Mouse (Mus musculus) layer of hippocampus, postnatal 10 days (tissue): ENCODE results near the gene Prrx1. TPM values are rescaled to one million over a fixed set of nuclear protein-coding genes. Genes with fewer than 3 reads are reported as not detected.

Source experiments
- DNase-seq, 2 experiments: peaks; one replicate each; pipeline ENCODE4 v3.0.0; 2021; ENCODE audit warnings: low spot score in 2 of 2
- total RNA-seq, 2 experiments: library from RNA; stranded (reverse); gene quantifications; 2 replicates each; pipeline ENCODE4 v1.2.3; 2021

The Prrx1 gene
- total RNA-seq, 2 experiments from 2014 or later, result 8.1 to 8.8 TPM

DNA sequence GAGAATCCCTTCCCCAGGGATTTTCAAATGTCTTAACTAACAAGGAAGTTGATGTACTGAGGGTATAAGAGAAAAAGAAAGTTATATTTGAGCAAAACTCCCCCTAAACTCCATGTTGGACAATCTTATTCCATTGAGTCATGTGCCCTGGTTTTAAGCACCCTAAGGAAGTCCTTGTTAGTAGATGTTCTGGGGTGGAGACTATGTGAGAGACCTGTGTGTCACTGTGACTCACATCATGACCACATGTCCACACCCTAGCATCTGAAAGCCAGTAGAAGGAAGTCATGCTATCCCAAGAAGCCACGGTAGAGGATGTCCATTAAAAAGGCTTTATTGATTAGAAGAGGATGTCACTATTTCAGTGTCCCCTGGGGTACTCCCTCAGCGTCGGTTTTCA is 40.4 kb downstream of the Prrx1 start:
- no peak for DNase-seq

DNA sequence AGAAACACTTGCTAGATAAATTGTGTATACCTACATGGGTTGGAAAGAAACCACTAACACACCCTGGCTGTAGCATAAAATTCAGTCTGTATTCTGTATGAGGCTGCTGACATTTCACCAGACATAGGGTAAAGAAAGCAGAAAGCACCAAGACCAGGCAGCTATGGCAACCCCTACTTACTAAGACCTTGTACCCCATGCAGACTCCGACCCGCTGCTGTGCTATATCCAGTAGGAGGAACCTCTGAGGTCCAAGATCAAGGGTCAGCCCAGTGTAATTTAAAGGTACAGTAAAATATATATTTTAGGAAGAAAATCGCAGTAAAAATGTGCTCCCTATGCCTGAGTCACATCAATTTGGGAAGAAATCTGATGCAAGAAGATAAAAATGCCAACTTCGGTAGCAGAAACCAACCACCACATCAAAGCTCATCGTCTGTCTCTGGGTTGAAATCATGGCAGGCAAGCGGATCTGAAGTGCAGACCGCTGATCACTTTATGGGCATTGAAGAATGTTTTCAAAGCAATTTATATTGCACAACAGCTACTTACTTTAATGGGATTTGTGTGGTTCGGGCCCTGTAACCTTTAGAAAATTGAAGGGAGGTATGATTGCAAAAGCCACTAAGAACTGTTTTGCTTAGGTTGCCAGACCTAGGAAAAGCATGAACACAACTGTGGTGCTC is 46.5 kb downstream of the Prrx1 start:
- no peak for DNase-seq

- peak; percentile 11 to 17 for DNase-seq
These were observed 56.2 kb downstream of the Prrx1 start for GRCm38 (mm10) chr1:163257298-163257697.

GRCm38 (mm10) chr1:163255884-163256283 is 57.6 kb downstream of the Prrx1 start:
- no peak for DNase-seq

DNA sequence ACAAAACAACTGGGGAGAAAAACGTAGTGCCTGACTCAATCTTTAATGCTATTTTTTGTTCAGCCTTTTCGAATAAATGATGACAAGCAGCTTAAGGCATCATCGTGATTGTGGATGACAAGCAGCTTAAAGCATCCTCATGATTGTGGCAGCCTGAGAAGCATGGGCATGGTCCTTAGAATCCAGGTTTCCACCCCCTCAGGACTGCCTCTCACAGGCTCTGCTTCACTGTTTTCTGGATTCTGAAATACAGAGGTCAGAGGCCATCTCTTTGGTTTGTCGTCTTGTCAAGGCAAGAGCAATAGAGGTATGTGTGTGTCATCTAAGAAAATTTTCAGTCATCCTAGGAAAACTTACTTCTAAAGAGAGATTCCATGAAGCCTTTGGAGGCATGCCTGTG is 60.7 kb downstream of the Prrx1 start:
- DNase-seq, result no peak

DNA sequence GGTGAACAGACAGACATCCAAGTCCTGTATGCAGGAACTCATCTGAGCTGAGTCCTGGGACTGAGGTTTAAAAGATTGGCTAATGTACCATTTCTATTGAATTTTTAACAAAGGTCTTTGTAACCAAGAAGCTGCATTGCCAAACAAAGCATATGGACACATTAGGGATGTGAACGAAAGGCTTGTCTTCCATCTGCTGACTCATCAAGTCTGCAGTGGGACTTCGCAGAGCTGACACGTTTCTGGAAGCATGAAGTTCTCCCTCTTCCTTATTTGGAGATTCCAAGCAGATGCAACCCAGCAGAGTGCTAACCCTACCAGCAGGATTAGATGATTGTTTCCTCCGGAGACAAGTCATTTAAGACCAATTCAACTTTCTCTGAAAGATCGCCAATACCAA is 61.2 kb downstream of the Prrx1 start:
- DNase-seq, result no peak

DNA sequence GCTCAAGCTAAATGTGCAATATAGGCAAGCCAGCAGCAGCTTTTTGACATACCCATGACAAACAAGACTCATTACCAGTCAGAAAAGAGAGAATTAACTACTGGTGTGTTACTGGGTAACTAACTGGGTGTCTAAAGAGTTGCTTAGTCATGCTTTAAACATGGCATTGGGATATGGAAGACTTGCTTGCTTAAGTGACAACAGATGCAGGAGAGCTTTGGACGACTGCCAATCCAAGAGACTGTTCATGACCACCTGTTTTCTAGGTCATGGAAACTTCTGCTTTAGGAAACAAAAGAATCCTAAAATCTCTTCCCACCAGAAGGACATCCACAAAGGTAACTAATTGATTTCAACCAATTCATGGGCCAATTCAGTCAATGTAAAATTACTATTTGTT is 61.7 kb downstream of the Prrx1 start:
- no peak for DNase-seq

DNA sequence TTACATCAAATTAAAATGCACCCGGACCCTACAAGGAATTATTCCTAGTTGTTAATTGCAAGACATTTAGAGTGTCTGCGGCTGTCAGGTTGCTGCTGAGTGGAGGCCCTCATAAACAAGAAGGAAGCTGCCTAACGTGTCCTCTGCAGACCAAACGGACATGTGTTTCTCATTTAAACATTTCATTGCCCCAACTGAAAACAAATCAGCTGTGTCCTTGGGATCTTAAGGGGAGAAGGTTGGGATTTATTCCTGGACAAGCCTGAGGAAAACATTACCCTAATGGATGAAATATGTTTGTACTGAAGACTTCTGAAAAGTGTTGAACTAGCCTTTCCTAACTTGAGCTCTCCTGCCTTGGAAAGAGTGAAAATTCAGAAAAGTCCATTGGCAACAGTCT is 74.6 kb downstream of the Prrx1 start:
- DNase-seq, result no peak

DNA sequence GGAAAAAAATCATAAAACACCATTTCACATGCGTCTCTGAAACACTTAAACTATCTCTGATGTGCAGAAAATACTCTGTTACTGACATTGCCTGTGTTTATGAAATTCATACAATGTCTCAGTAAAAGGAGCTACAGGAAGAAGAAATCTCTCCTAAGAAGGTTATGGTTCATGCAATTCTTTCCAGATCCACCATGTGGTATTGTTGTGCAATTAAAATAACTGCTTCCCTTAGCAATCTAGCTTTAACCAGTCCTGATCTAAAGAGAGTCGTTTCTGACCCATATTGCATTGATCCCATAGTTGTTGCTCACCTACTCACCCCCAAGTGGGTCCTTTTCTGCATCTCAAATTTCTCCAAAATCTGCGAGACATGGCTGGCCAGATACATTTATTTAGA is 82.3 kb downstream of the Prrx1 start:
- DNase-seq, result no peak

DNA sequence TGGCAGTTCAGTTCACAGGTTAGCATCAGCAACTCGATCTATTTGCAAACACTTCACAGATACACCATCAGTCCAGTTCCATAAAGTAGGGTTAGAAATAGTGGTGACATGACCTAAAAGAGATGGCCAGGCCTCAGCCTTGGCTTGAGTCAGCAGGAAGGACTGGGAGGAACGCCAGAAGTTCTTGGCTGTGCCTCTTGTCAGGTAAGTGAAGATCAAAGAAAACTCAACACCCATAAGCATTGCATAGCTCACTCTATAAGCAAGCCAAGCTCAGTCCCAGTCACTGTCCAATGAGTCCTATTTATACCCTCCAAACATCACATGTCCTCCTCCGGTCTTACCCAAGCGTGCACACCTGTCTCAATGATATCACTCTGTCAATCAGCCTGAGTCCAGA is 87.2 kb downstream of the Prrx1 start:
- DNase-seq, result no peak

GRCm38 (mm10) chr1:163221767-163222166 is 91.7 kb downstream of the Prrx1 start:
- no peak for DNase-seq

- DNase-seq, result no peak
These were observed 104.3 kb downstream of the Prrx1 start for GRCm38 (mm10) chr1:163208919-163209867.

- DNase-seq, result no peak
These were observed 114.7 kb downstream of the Prrx1 start for GRCm38 (mm10) chr1:163198767-163199166.

- DNase-seq, result no peak
These were observed 115.5 kb downstream of the Prrx1 start for GRCm38 (mm10) chr1:163198059-163198458.

Other genes starting within 250 kb of the Prrx1 start
- gene Mroh9, start 228.0 kb downstream of the Prrx1 start, total RNA-seq, result not detected
- gene Gorab, start 90.0 kb upstream of the Prrx1 start, total RNA-seq, result 10 to 100 TPM in 1 of 2 experiments, 1 to 10 TPM in 1; 9.4 to 11.4 TPM